Mouse (Mus musculus) thymus, adult 2 months (tissue): ENCODE results near the gene Gpt2.

Experiments
- CTCF ChIP-seq: fragments of 200-500 bp; IDR thresholded peaks from 2 replicates; pipeline ENCODE4 v1.5.1; 2012; ENCODE audit warnings: mild to moderate bottlenecking, control low read depth, low read length, moderate library complexity, borderline replicate concordance; ENCODE audit not compliant: control insufficient read depth, poor library complexity, insufficient read depth; ENCODE audit errors: extremely low read depth
- POLR2A ChIP-seq: fragments of 200-500 bp; IDR thresholded peaks from 2 replicates; pipeline ENCODE4 v1.6.1; 2012; ENCODE audit warnings: mild to moderate bottlenecking, low read length, control low read depth, moderate library complexity; ENCODE audit not compliant: control insufficient read depth, poor library complexity, insufficient read depth; ENCODE audit errors: extremely low read depth

GRCm38 (mm10) chr8:85565186-85565585 lies 72.8 kb downstream of the Gpt2 start:
- TF ChIP-seq CTCF, result no peak
- TF ChIP-seq POLR2A, result no peak
